Mouse (Mus musculus) erythroblast, adult 5-6 weeks (primary cell): ENCODE data around the gene Timp1. TPM values are rescaled to one million over a fixed set of nuclear protein-coding genes. Genes with fewer than 3 reads are reported as not detected.

Experiments used
- ATAC-seq: replicated peaks from 2 replicates; pipeline ENCODE4 v1.8.0; 2016; ENCODE audit warnings: moderate number of reproducible peaks, mild to moderate bottlenecking, moderate TSS enrichment, inconsistent platforms; ENCODE audit not compliant: poor library complexity, low FRiP score, severe bottlenecking
- total RNA-seq, 2 experiments: library from RNA; stranded (forward) in 1 of 2; stranded (reverse) in 1 of 2; fragments of 150-400 nt in 1 of 2; fragments of 200-764, 138-1000 nt in 1 of 2; gene quantifications; 2 replicates each; pipeline versions ENCODE4 v1.2.3 to v1.2.4; 2015 to 2017; ENCODE audit warnings: low replicate concordance in 2 of 2

Timp1 gene
- total RNA-seq, 2 experiments from 2014 or later, result not detected

GRCm38 (mm10) chrX:20921366-20921765 lies 51.4 kb downstream of the Timp1 start:
- ATAC-seq, result no peak

GRCm38 (mm10) chrX:20923506-20923905 lies 53.5 kb downstream of the Timp1 start:
- ATAC-seq, result no peak

Other genes starting within 250 kb of the Timp1 start
- gene Uba1, start 211.8 kb upstream of the Timp1 start, total RNA-seq (2015; ENCODE audit: low replicate concordance), result 57.1 and 70.5 TPM in 2 replicates
- gene Uba1, start 211.8 kb upstream of the Timp1 start, total RNA-seq (2017; ENCODE audit: low replicate concordance), result 46.8 and 60.5 TPM in 2 replicates
- 21.3 and 42.7 TPM in 2 replicates for gene Cdk16, start 182.2 kb upstream of the Timp1 start, total RNA-seq (2015; ENCODE audit: low replicate concordance)
- gene Cdk16, start 182.2 kb upstream of the Timp1 start, total RNA-seq (2017; ENCODE audit: low replicate concordance), result 15.2 and 20.7 TPM in 2 replicates
- 2.3 and 3.5 TPM in 2 replicates for gene Usp11, start 166.3 kb upstream of the Timp1 start, total RNA-seq (2015; ENCODE audit: low replicate concordance)
- 2.6 and 5.7 TPM in 2 replicates for gene Usp11, start 166.3 kb upstream of the Timp1 start, total RNA-seq (2017; ENCODE audit: low replicate concordance)
- gene Araf, start 72.4 kb upstream of the Timp1 start, total RNA-seq (2015; ENCODE audit: low replicate concordance), result 18.4 and 23.8 TPM in 2 replicates
- gene Araf, start 72.4 kb upstream of the Timp1 start, total RNA-seq (2017; ENCODE audit: low replicate concordance), result 9.5 and 9.9 TPM in 2 replicates
- gene Syn1, start 50.8 kb downstream of the Timp1 start, total RNA-seq (2015; ENCODE audit: low replicate concordance), result 0.42 and 3.5 TPM in 2 replicates
- gene Syn1, start 50.8 kb downstream of the Timp1 start, total RNA-seq (2017; ENCODE audit: low replicate concordance), result not detected in 2 replicates
- 8.3 and 17.8 TPM in 2 replicates for gene Cfp, start 61.4 kb downstream of the Timp1 start, total RNA-seq (2015; ENCODE audit: low replicate concordance)
- gene Cfp, start 61.4 kb downstream of the Timp1 start, total RNA-seq (2017; ENCODE audit: low replicate concordance), result 16.1 and 17.6 TPM in 2 replicates
- 0.42 and 0.77 TPM in 2 replicates for gene Elk1, start 80.4 kb downstream of the Timp1 start, total RNA-seq (2015; ENCODE audit: low replicate concordance)
- gene Elk1, start 80.4 kb downstream of the Timp1 start, total RNA-seq (2017; ENCODE audit: low replicate concordance), result 0.60 and 1.1 TPM in 2 replicates
- 15.3 and 23.4 TPM in 2 replicates for gene Uxt, start 91.9 kb downstream of the Timp1 start, total RNA-seq (2015; ENCODE audit: low replicate concordance)
- gene Uxt, start 91.9 kb downstream of the Timp1 start, total RNA-seq (2017; ENCODE audit: low replicate concordance), result 6.6 and 15.7 TPM in 2 replicates
- gene Zfp182, start 192.2 kb downstream of the Timp1 start, total RNA-seq (2015; ENCODE audit: low replicate concordance), result 5.4 and 10.9 TPM in 2 replicates
- 5.6 and 8.5 TPM in 2 replicates for gene Zfp182, start 192.2 kb downstream of the Timp1 start, total RNA-seq (2017; ENCODE audit: low replicate concordance)
- not detected in 2 replicates for gene Spaca5, start 198.2 kb downstream of the Timp1 start, total RNA-seq (2015; ENCODE audit: low replicate concordance)
- gene Spaca5, start 198.2 kb downstream of the Timp1 start, total RNA-seq (2017; ENCODE audit: low replicate concordance), result not detected in 2 replicates
- gene Zfp300, start 219.4 kb downstream of the Timp1 start, total RNA-seq (2015; ENCODE audit: low replicate concordance), result not detected in 2 replicates
- gene Zfp300, start 219.4 kb downstream of the Timp1 start, total RNA-seq (2017; ENCODE audit: low replicate concordance), result not detected in 2 replicates
- not detected in 2 replicates for gene Ssxa1, start 245.7 kb downstream of the Timp1 start, total RNA-seq (2015; ENCODE audit: low replicate concordance)
- not detected in 2 replicates for gene Ssxa1, start 245.7 kb downstream of the Timp1 start, total RNA-seq (2017; ENCODE audit: low replicate concordance)